Mouse (Mus musculus) T-helper 2 cell (primary cell): ENCODE measurements at regions not wholly inside any gene's neighbourhood (a gene's known extent, or its start where the extent isn't known, plus 50 kb on each side); places are given as distances from the start of the nearest gene placed in this dataset.

ENCODE experiments used
- in situ Hi-C: fragments of 300-600 bp; cut with MboI, MseI; formaldehyde crosslinking; loops from one replicate; pipeline ENCODE4 v1.15.1; 2025; ENCODE audit warnings: high pct_unique_total_duplicates

DNA sequence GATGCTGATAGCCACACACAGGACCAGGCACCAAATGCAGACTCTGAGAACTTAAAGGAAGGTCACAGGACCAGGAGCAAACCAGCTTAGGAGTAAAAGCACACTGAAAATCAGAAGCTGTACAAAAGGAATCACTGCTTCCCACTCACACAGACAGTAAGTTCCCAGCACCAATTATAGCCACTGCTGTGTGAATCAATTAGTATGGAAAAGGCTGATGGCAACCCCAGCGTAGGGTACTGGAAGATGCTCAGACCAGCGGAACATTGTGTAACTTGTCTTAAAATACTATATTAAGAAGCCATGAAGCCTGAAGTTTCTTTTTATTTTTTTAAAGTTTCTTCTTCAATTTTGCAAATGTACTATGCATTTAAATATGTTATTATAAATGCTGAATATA lies 115.8 kb downstream of the Lnpk start:
- in situ Hi-C loops: loop anchor here (10.0 kb wide), 1 partner anchor 1971 kb away; no protein-coding TSS in a partner anchor

DNA sequence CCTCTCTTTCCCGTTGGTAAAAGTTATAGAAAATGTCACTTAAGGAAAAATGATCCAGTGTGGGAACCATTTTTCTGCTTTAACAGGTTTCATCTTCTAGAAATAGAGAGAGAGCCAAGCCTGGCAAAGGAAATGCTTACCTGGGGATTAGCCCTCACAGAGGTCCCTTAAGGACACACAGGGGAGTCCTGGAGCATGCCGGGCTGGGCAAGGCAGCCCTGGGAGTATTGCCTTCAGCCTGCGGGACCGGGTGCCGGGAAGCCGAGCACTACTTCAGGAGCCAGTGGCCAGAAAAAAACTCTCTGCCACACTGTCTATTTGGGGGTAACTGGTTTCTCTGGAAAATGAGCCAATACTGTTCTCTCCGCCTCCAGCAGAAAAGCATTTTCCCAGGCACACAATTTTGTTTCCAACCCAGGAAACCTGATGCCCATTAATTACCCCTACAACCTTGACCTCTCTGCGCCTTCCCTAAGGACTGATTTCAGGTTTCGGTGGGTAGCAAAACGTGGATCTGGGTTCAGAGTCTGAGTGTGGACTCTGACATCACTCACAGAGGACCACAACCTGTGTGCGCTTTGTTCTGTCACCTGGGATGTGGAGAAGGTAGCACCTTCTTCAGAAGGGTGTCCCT lies 117.9 kb downstream of the Lnpk start:
- in situ Hi-C loops: loop anchor here (10.0 kb wide), 1 partner anchor 1973 kb away; no protein-coding TSS in a partner anchor

- in situ Hi-C loops: no loop called here
Observed at GRCm38 (mm10) chr2:74454431-74454830, 124.8 kb downstream of the Lnpk start.

- in situ Hi-C loops: no loop called here
Observed at GRCm38 (mm10) chr2:74452679-74453078, 126.6 kb downstream of the Lnpk start.

DNA sequence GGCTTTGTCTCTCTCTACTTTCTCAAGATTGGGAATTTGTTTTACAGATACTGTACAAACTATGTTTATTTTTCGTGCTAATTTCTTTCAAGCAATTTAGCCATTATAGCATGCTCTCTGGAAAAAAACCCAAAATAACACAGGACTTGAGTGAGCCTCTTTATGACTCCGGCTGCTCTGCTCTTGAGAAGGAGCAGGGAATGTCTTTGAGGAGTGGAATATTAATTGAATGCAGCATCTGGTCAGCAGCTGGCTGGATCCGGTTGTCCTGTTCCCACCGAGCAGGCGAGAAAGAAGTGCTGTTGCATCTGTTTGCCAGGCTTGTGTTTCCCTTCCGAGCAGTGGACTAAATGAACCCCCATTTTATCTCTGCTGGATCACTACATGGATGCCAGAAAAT lies 127.7 kb downstream of the Lnpk start:
- in situ Hi-C loops: no loop called here

GRCm38 (mm10) chr2:74451038-74451437 lies 128.2 kb downstream of the Lnpk start:
- in situ Hi-C loops: no loop called here

GRCm38 (mm10) chr2:74450064-74450765 lies 129.0 kb downstream of the Lnpk start:
- in situ Hi-C loops: no loop called here

- in situ Hi-C loops: no loop called here
Observed at GRCm38 (mm10) chr2:74435184-74435911, 143.9 kb downstream of the Lnpk start.

GRCm38 (mm10) chr2:74426746-74427145 lies 152.5 kb downstream of the Lnpk start:
- in situ Hi-C loops: no loop called here

GRCm38 (mm10) chr2:74424726-74425125 lies 154.5 kb downstream of the Lnpk start:
- in situ Hi-C loops: no loop called here

DNA sequence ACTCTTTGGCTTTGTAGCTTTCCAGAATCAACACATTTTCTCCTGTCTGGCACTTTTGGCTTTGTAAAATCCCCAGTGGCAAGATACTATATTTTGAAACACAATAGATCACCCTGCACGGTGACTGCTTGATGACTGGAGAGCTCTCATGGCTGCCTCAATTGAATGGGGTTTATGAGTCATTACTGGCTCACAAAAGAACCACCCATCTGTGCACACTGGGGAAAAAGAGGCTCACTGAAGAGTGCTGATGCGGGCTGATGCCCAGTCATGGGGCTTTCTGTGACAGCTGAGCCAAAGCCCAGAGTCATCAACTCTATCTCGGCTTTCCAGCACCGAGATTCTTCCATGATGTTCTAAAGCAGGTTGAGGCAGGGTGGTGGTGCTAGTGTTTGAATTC lies 163.1 kb downstream of the Lnpk start:
- in situ Hi-C loops: loop anchor here (5.0 to 10.0 kb wide), 2 partner anchors 94 to 351 kb away; no protein-coding TSS in a partner anchor

GRCm38 (mm10) chr2:74414721-74415120 lies 164.5 kb downstream of the Lnpk start:
- in situ Hi-C loops: loop anchor here (5.0 to 10.0 kb wide), 2 partner anchors 92 to 350 kb away; no protein-coding TSS in a partner anchor

DNA sequence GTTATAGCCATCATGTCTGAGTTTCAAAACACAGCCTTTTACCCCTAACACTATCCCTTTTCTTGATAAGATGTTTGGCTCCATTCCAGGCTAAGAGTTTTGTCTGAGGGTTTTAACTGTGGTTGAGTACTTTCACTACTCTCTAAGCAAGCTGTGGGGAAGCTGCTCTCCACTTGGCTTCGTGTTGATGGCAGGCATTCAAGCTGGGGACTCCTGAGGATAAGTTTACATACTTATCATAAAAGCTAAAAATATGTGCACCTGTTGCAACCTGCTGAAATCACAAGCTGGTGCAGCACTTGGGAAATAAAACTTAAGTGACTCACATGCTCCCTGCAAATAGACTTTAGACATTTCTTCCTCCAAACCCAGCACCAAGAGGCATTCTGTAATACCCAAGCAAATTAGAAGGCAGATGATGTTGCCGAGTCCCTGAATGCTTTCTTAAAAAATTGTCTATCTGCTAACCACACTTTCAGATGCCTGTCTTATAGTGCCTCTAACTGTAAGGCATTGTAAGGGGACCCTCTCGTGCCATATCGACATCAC lies 169.3 kb downstream of the Lnpk start:
- in situ Hi-C loops: loop anchor here (10.0 kb wide), 1 partner anchor 345 kb away; no protein-coding TSS in a partner anchor

DNA sequence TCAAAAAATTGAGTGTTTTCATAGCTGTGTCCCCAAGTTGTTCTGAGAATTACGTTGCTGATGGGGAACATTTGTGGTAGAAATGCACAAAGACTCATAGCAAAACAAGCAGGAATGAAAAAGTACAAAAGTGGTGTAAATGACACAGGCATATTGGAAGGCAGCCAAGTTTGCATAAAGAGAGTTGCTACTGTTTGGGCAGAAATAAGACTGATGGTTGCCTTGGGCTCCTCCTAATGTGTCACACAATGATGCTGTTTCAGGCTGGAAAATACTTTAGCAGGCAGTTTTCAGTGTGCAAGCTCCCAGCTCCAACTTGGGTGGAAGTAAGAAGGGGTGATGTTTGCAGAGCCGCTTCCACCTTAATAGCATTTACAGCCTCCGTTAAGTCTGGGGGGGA lies 174.7 kb downstream of the Lnpk start:
- in situ Hi-C loops: no loop called here

- in situ Hi-C loops: no loop called here
Observed at GRCm38 (mm10) chr2:74391064-74391463, 188.2 kb downstream of the Lnpk start.

DNA sequence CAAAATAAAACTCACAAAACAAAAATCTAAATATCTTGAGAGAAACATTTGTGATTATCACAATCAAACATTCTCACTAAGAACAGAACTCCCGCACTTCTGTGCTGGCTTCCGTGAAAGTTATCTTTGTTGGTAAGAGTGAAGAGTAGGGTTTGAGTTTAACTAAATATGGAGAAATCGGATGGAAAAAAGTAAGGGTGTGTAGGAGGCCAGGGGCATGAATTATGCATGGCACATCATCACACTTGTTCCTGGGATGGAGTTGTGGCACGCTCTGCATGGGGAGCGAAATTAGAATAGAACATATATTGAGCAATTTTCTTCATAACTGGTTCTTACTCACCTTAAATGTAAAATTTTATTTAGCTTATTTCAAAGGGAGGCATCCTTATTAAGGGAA lies 191.2 kb downstream of the Lnpk start:
- in situ Hi-C loops: no loop called here

GRCm38 (mm10) chr2:74384918-74385317 lies 194.3 kb downstream of the Lnpk start:
- in situ Hi-C loops: no loop called here

DNA sequence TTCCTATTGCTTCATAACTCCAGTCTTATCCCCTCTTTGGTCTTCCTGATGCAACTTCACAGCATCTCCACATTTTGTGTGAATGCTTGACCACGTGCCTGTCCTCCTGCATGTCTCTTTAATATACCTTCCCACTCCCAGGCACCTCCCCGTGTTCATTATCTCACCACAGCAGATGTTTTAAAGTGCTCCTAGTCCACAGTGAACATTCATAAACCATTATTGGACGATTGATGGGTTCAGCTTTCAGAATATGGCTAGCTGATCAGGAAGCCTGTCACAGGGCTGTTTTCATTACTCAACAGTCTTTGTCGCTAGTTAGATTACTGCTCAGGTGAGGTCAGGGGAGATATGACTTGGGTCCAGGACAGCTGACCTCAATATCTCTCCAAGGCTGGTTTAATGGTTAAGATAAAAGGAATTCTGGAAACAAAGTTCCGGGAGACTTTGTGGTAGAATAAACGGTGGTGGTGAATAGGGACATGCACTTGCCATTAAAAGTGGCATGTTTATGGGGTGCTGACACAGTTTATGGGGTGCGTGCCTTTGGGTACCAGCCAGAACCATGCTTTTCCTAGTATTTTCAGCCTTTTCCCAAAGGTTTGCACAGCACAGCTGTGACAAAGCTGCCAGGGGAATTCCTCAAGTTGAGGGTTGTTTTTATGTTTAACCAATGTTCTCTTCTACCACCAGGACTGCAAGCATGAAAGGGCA lies 198.5 kb downstream of the Lnpk start:
- in situ Hi-C loops: no loop called here

- in situ Hi-C loops: no loop called here
Observed at GRCm38 (mm10) chr2:74378709-74379108, 200.5 kb downstream of the Lnpk start.

- in situ Hi-C loops: no loop called here
Observed at GRCm38 (mm10) chr2:74373938-74374337, 205.3 kb downstream of the Lnpk start.

DNA sequence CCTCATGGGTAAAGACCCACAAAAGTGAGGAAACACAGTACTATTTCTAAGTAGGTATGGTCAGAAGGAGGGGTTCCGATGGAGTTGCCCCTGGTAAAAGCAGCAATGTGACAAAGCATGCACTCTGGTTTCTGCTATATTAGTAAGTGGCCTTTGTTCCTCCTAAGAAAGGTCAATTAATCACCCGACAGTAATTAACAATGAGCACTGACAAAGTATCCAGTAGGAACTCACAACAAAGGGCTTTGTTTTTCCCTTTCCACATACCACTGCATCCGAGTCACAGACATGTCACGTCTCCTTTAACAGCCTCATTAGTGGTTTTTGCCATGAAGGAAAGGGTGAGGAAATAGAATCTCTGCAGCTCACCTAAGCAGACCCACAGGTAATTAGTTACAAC lies 206.2 kb downstream of the Lnpk start:
- in situ Hi-C loops: no loop called here
